Mouse (Mus musculus) testis, adult 2 months (tissue): ENCODE measurements at regions not wholly inside any gene's neighbourhood (a gene's known extent, or its start where the extent isn't known, plus 50 kb on each side); places are given as distances from the start of the nearest gene placed in this dataset.

Experiments
- H3K27ac ChIP-seq: fragments of 200-500 bp; 2 replicates; pipeline ENCODE4 v1.5.1; 2012; ENCODE audit warnings: low read depth, low read length; ENCODE audit not compliant: control insufficient read depth, insufficient read depth
- H3K27me3 ChIP-seq: fragments of 200-500 bp; 2 replicates; pipeline ENCODE4 v1.6.1; 2012; ENCODE audit warnings: mild to moderate bottlenecking, low read length, moderate library complexity; ENCODE audit not compliant: control insufficient read depth, insufficient read depth
- H3K36me3 ChIP-seq: fragments of 200-500 bp; 2 replicates; pipeline ENCODE4 v1.6.1; 2012; ENCODE audit warnings: mild to moderate bottlenecking, low read length; ENCODE audit not compliant: control insufficient read depth, insufficient read depth
- H3K4me1 ChIP-seq: fragments of 200-500 bp; 2 replicates; pipeline ENCODE4 v1.6.1; 2012; ENCODE audit warnings: low read length; ENCODE audit not compliant: control insufficient read depth, insufficient read depth
- H3K4me3 ChIP-seq: fragments of 200-500 bp; 2 replicates; pipeline ENCODE4 v1.5.1; 2012; ENCODE audit warnings: low read depth, mild to moderate bottlenecking, low read length, moderate library complexity, mixed read lengths; ENCODE audit not compliant: control insufficient read depth
- CTCF ChIP-seq: fragments of 200-500 bp; IDR thresholded peaks from 2 replicates; pipeline ENCODE4 v1.5.1; 2012; ENCODE audit warnings: low read depth, mild to moderate bottlenecking, inconsistent platforms, low read length, moderate library complexity; ENCODE audit not compliant: control insufficient read depth, insufficient read depth, insufficient replicate concordance
- POLR2A ChIP-seq: fragments of 200-500 bp; IDR thresholded peaks from 2 replicates; pipeline ENCODE4 v1.6.1; 2012; ENCODE audit warnings: low read depth, mild to moderate bottlenecking, inconsistent platforms, low read length, moderate library complexity; ENCODE audit not compliant: control insufficient read depth

DNA sequence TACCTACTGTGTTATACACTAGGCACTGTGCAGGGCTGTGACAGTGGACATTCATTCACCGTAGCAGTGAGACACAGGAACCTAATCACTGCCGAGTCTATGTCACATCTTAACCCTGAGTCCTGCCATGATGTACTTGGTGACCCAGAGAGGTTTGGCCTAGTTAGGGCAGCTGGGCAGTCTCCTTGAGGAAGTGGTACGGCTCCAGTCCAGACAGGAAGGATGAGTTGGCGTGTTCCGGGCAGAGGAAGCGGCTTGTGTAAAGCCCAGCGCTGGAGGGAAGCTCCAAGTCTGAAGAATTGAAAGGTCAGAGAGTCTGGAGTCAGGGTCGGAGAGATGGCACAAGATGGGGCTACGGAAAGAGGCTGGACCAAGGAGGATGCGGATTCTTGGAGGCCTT, 99.4 kb upstream of the Smim15 start:
- no peaks in the 10 kb centered on the region for H3K27me3 ChIP-seq
- no peak overlapping the region for H3K27ac ChIP-seq
- TF ChIP-seq POLR2A (no peak), CTCF (no peak)
- H3K4me3 ChIP-seq = no peak overlapping the region
- H3K36me3 ChIP-seq = no peaks in the 10 kb centered on the region
- H3K4me1 ChIP-seq = no peaks in the 10 kb centered on the region

- no peak overlapping the region for H3K4me3 ChIP-seq
- H3K36me3 ChIP-seq = no peaks in the 10 kb centered on the region
- TF ChIP-seq POLR2A (no peak), CTCF (no peak)
- no peaks in the 10 kb centered on the region for H3K27me3 ChIP-seq
- H3K4me1 ChIP-seq = no peaks in the 10 kb centered on the region
- H3K27ac ChIP-seq = no peak overlapping the region
These were observed 101.3 kb upstream of the Smim15 start for GRCm38 (mm10) chr13:107942979-107943378.

DNA sequence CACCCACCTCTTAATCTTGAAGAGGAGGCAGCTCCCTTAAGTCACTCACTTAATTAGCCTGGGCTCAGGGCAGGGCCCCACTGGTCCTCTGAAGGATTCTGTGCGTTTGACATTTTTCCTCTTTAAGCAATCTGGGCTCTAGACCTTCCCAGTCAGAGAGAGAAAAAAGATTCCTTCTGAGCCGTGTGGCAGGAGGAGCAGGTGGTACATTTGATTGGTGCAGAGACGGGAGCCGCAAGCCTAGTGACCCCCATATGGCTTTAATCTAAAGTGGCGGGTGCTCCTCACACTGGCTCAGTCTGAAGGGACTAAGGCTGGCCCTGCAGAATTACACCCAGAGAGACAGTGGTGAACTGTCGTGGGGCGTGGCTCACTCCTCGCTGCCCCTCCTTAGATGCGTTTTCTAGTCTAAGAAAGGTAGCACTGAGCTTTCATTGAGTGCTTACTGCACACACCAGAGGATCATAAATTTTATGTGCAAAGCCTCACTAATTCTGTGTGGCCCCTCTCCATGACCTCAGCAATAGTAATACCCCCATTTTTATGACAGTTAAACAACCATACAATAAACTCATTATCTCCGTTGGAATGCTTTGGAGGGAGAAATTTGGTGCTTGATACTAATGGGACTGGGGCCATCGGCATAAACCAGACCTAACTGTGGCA, 101.8 kb upstream of the Smim15 start:
- Histone ChIP-seq H3K4me1 (no peaks in the 10 kb centered on the region), H3K4me3 (no peak overlapping the region), H3K36me3 (no peaks in the 10 kb centered on the region), H3K27me3 (no peaks in the 10 kb centered on the region), H3K27ac (no peak overlapping the region)
- TF ChIP-seq CTCF (no peak), POLR2A (no peak)

DNA sequence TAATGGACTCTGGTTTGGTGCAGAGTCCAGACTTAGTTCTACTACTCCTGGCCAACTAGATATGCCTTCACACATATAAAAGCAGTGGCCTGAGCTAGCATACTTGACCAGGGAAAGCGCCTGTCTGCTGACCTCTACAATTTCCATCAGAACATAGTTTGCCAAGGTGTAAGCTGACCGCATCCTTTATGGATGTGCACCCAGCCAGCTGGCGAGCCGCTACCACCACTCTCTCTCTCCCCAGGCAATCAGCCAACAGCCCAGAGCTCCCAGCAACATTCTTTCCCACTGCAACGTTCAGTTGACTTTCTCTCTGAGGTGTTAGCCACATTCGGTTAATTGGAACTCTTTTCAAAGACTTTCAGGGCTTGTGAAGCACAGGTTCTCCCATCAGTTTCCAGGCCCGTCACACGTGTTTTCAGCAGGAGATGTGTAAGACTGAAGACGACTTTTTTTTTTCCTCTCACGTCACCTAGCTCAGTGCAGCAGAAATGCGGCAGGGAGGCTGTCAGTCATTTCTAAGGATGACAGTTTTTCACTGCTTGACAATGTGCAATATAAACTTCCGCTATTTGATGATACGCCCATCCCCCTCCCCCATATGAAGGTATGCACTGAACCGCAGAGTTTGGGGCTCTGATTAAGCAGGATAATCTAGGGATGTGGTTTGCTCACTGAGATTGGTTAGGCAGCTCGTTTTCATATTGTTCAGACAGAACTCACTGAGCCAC, 104.2 kb upstream of the Smim15 start:
- Histone ChIP-seq H3K4me3 (no peak overlapping the region), H3K4me1 (no peaks in the 10 kb centered on the region), H3K27me3 (no peaks in the 10 kb centered on the region), H3K27ac (no peak overlapping the region), H3K36me3 (no peaks in the 10 kb centered on the region)
- TF ChIP-seq CTCF (no peak), POLR2A (no peak)

DNA sequence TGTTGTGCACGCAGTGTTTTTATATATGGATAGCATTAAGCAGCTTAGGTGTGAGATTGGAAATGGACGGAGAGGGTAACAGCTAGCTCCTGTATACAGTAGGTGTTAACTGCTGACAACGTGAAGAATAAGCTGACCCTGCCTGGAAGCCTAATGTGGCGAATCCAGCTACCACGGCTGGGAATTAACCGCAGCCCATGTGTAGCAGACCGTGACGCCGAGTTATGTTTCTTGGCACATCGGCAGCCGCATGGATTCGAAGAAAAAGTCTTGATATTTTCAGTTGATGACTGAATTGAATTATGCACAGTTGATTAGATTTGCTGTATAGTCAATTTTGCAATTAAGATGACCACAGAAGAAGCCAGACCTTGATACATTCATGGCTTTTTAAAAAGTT, 108.6 kb upstream of the Smim15 start:
- Histone ChIP-seq H3K27me3 (no peaks in the 10 kb centered on the region), H3K36me3 (no peaks in the 10 kb centered on the region), H3K4me1 (no peaks in the 10 kb centered on the region), H3K4me3 (no peak overlapping the region), H3K27ac (no peak overlapping the region)
- TF ChIP-seq POLR2A (no peak), CTCF (no peak)

- TF ChIP-seq POLR2A (no peak), CTCF (no peak)
- Histone ChIP-seq H3K27ac (no peak overlapping the region), H3K4me3 (no peak overlapping the region), H3K36me3 (no peaks in the 10 kb centered on the region), H3K4me1 (no peaks in the 10 kb centered on the region), H3K27me3 (no peaks in the 10 kb centered on the region)
These were observed 109.6 kb upstream of the Smim15 start for GRCm38 (mm10) chr13:107934691-107935090.

- Histone ChIP-seq H3K27me3 (no peaks in the 10 kb centered on the region), H3K4me1 (no peaks in the 10 kb centered on the region), H3K27ac (no peak overlapping the region), H3K36me3 (no peaks in the 10 kb centered on the region), H3K4me3 (no peak overlapping the region)
- TF ChIP-seq POLR2A (no peak), CTCF (no peak)
These were observed 110.4 kb upstream of the Smim15 start for GRCm38 (mm10) chr13:107933598-107934571.
